Mouse (Mus musculus) spleen, adult 12 weeks (tissue): Measurements from ENCODE around the gene Ptgds.
A peak's percentile ranks its signal among the peaks of the same experiment; 100 is the strongest.

Experiments used
- DNase-seq: peaks from one replicate; pipeline ENCODE4 v3.0.0; 2022; ENCODE audit warnings: low spot score

The Ptgds gene

DNA sequence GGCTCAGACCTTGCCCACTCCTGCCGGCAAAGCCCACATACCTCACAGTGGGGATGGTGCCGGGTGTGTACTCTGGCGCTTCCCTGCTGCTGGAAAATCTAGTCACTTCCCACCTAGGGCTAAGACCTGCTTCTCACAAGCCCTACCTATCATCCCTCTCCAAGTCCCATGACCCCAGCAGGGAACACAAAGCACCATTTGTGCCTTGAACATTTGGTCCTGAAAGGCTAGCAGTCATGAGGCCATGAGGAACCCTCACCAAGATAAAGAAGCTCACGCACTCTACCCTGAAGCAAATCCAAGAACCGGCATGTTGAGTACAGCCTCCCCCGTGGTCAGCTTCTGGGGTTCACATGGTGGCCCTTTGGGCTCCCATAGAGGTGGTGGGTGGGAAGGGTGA is at the start of gene Ptgds:
Ptgds (minus strand) TSS at position 78 of the 400 bp plus-strand sequence.
- no peak for DNase-seq

DNA sequence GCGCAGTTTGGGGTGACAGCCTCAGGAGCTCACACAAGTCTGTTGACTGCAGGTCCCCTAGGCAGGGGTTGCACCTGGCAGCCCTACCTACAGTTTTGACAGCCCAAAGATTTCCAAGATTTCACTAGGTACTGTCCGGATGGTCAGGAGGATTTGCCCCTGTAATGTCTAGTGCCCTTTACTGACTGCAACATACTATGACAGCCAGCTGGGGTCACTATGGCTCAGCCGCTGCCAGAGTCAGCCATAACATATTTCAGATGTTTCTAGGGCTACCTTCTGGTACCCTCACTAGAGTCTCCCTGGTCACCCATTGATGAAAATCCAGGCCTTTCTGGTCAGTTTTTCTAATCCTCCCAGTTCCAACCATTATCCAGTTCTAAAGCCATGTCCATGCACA is 40.1 kb upstream of the Ptgds start:
- DNase-seq = no peak

DNA sequence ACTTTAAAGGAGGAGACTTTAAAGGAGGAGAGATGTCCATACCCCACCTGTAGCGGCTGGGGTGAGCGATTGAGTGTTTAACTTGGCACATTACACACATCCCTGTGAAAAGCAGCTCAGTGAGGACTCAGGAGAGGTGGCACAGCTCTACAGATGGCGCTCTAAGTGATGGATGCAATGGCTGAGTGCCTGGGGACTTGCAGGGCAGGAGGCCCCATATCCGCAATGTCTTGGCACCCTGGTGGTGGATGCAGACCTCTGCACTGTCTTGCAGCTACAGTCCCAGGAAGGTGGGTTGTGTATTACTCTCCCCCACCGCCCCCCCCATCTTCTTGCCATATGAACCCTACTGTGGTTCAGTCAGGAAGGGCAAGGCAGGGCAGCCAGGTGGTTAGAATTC is 37.1 kb upstream of the Ptgds start:
- DNase-seq = no peak

DNA sequence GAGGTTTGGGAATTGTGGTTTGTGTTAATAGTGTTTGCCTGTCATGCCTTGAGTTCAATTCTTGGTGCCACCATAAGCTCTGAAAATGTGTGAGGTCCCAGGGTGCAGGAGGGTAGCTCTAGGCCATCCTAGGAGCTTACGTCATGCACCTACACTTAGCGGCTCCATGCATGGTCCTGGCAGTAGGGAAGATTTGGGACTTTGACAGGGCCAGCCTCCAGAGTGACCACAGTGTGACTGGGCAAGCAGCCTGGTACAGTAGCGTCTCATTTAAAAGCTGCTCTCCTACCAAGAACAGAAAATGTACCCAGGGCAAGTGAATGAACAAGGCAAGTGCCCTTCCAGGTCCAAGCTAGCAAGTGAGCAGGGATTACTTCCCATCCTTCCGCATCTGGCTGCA is 36.0 kb upstream of the Ptgds start:
- DNase-seq = no peak

DNA sequence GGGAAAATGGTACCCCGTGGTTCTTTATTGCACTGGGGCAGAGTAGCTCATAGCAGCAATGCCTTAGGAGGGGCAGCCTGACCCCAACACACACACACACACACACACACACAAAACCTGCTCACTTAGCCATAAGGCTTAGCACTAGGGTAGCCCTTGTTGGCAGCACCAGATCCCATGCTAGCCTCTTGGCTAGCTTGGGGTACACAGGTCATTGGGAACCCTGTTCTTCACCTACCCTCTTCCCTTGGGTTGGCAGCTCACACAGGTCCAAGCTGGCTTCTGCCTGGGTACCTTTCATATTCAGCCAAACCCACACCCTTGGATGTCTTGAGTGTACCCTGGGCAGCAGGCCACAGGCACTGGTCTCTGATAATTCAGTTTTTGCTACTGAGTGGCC is 35.2 kb upstream of the Ptgds start:
- DNase-seq = no peak

DNA sequence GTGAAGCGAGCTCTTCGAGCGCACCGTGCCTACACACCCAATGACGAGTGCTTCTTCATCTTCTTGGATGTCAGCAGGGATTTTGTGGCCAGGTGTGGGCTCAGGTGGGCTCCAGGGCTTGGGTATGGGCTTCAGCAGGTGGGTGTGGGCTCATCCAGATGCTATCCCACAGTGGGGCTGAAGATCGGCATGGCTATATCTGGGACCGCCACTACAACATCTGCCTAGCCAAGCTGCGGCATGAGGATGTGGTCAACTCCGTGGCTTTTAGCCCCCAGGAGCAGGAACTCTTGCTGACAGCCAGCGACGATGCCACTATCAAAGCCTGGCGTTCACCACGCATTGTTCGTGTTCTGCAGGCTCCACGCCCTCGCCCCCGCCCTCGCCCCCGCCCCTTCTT is 34.7 kb upstream of the Ptgds start:
- no peak for DNase-seq

DNA sequence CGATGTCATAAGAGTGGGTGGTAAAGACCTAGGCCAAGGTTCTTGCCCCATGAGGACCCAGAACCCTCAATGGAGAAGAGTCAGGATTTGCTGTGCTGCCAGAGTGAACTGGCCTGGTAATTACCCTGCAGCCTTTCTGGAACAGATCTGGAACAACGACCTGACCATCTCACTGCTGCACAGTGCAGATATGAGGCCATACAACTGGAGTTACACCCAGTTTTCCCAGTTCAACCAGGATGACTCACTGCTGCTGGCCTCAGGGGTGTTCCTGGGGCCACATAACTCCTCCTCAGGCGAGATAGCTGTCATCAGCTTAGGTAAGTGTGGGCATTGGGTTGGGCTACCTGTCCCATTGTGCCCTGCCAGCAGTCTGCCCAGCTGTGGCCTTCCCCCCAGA is 32.9 kb upstream of the Ptgds start:
- DNase-seq = no peak

DNA sequence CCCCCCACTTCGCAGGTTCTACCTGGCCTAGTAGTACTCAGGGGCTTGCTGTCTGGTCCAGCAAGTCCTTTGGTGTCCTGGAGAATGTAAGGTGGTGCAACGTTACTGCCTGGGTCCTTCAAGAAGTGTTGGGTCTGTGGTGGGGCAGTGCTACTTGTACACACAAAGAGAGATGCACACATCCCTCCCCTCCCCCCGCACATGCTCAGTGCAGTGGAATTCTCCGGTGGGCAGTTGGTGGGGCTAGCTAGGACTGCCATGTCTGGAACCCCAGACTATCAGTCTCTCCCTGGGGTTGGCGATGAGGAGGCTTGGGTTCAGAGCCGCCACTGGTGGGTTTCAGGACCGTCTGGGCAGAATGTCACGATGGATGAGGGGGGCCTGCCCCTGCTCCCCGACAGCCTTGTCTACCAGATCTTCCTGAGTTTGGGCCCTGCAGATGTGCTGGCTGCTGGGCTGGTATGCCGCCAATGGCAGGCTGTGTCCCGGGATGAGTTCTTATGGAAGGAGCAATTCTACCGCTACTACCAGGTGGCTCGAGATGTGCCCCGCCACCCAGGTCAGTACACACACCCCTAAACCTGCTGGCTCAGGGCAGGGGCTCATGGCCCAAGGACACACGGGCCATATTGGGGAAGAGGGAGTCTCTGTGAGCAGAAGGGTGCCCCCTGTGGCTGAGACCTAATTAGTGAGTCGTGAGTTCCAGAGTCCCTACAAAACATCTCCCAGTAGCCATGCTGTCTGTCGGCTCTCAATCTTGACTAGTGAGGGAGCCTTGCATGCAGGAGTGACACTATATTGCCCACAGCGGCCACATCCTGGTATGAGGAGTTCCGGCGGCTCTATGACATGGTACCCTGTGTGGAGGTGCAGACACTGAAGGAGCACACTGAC is 32.0 kb upstream of the Ptgds start, which contains the start of gene C8g:
C8g (minus strand) TSS at position 127 of the 894 bp plus-strand sequence.
- DNase-seq = no peak

DNA sequence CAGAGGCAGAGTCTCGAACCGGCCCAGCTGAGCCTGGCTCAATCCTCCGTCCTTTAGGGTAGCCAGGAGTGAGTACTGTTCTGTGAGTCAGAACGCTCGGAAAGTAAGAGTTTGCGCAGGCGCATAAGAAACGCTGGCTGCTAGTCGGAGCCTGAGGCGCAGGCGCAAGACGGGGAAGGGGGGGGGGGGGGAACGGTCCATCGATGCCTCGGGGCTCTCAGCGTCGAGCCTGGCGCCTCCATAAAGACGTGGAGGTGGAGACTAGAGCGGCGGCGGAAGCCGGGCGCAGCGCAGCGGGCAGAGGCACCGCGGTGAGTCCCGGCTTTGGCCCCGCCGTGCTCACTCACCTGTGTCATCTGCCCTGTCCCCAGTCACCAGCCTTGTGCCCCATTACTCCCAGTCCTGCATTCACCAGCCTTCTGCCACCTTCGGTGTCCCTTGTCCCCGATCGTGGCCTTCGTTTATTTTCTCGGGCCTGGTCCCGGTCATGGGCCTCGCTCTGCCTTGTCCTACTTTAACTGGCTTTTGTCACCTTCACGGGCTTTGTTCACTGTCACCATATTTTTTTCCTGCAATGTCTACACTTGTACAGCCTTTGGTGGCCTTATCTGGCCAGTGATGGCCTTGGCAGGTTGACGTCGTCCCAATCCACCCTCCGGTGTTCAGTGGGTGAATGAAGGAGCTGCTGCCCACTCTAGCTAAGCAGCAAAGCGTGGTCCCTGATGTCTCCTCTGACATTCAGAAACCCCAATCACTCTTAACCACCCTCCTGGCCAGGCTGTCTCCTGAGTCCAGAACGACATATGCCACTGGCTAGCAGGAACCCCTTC is 30.9 kb upstream of the Ptgds start, which contains the start of gene Fbxw5:
Fbxw5 (plus strand) TSS at position 175 of the 830 bp plus-strand sequence.
- peak; percentile 53 for DNase-seq

DNA sequence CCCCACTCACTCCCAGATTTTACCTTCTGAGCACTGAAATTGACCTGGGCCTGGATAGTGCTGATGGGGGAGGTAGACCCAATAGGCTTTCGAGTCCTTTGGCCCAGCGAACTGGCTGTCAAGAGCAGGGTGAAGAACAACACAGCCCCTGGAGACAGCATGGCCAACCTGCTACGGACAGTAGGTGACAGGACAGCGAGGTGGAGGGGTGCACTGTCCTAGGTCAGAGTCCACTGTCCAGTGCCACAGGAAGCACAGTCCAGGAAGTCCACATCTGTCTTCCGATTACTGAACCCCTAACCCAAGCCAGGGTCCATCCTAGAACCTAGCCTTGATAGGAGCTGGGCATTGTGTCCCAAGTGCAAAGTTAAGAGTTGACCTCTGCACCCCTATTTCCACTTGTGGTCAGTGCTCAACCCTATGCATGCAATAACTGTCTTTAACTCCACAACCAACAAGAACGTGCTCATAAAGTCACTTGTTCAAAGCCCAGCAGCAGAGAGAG is 30.3 kb upstream of the Ptgds start:
- no peak for DNase-seq

DNA sequence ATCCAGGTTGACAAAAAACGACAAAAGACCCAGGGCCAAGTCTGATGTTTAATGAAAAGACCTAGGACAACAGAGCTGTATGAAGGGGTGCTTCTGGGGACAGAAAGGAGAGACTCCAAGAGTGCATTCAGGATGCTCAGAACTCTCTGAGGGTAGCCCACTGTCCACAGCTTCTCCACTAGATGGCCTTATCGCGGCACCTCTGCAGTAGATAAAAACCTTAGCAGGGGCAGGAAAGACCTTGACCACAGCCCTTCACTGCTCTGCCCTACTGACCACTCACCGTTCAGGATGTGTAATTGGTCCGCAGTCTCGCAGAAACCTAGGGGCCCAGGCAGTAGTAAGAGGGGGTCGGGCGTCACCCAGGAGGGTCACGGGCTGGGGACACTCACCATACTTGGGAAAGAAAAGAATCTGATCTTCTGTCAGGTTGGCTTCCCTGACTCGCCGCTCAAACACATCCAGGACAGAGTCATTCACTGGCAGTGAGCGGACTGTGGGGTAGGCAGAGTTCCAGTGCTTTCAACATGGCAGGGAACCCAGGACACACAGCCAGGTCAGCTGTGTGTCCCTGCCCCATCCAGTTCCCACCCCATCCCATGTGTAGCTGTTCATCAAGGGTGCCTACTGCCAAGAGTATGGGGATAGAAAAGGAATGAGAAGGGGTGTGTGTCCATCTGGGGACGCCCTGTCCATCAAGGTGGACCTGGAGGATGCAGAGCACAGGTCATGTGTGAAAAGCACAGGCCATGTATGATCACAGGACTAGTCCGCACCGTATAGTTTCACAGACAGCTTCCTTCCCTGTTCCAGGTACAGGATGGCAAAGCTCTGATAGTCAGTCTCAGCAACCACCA is 29.0 kb upstream of the Ptgds start:
- no peak for DNase-seq

DNA sequence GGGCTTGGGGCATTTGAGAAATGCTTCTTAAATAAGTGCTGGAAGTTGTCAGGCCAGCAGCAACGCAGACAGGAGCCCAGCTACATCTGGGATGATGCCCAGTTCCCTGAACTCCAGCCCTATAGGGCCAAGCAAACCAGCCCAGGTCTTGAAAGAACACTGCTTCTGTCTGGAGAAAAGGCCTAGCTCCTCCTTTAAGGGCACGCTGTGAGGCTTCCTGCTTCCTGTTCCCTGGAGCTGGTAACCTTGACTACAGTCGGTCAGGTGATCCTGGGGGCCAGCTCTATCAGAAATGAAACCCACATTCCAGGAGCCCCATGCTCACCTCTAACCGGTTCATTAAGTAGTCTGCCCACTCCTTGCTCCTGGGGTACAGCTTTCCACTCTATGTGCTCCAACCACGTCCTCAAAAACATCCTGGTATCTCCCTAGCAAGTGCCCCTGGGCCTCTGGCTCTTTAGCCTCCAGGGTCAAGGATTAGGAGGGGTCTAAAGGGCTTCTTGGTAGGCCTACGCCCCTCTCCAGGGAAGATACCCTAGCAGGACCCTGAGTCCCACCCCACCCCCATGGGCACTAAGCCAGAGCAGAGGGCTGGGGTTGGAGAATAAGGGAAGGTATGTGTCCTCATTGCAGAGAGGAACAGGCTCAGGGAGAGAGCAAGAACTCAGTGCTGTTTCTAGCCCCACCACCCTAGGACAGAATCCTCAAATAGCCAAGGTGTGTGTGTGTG is 28.2 kb upstream of the Ptgds start:
- no peak for DNase-seq

DNA sequence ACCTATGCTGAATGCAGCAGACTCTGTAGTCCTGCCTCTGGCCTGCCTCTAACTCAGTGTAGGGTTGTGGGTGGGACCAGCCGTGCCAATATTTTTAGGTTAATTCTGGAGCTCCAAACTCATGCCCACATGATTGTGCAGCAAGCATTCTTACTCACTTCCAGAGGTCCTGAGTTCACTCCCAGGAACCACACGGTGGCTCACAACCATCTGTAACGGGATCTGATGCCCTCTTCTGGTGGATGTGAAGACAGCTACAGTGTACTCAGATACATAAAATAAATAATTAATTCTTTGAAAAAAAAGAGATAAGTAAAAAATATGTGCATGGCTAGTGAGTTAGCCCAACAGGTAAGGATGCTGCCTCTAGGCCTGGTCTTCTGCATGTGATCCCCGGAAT is 26.6 kb upstream of the Ptgds start:
- DNase-seq = no peak

DNA sequence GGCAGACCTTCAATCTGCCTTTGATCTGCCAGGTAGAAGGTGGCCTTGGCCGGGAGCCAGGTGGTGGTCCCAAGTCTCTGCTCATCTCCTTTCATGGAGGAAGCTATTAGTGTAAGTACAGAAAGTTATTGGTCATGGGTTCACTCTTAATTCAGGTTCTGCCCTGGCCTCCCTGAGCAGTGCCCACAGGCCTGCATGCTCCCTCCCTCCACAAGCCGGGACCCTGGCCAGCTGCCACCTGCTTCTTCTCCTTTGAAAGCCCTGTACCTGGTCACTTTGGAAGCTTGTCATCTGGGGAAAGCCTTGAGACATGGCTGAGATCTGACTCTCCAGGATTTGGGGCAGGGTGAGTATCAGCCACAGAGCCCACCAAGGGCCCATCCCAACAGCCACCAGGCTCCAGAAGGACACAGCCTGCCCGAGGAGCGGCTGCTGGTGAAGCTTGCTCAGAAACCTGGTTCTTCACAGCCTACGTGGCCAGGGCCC is 23.7 kb upstream of the Ptgds start, which contains the start of gene Lcn12:
Lcn12 (minus strand) TSS at position 436 of the 486 bp plus-strand sequence.
- DNase-seq = no peak

DNA sequence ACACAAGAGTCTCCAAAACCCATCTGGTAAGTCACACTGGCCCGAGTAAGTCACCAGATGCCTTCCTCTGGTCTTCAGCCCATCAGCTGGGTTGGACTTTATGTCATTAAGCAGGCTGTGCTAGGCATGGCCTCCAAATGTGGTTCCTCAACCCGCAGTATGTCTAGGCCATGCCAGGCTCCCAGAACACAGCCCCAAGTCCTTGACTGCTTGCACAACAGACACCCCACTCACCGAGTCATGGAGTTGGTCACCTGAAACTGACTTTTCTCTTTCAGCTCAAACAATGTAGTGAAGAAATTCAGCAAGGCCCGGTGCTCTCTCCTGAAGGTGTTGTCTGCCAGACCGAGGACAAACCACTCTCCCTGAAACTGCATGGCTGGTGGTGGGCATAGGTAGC is 23.1 kb upstream of the Ptgds start:
- no peak for DNase-seq

DNA sequence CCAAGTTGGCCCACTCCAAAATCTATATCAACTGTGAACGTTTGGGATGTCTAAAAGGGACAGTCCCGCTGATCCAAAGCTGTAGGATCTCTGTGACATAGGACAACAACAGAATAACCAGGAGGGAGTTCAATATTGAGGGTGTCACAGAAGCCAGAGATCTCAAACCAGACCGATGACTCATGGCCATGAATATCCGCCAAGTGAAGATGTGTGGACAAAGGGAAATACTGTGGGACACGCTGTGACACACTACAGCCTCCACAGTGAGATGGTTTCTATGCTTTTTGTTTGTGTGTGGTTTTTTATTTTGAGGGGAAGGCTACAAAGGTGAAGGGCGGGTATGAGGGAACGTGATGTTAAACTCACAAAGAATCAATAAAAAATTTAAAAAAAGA is 18.8 kb upstream of the Ptgds start:
- no peak for DNase-seq

DNA sequence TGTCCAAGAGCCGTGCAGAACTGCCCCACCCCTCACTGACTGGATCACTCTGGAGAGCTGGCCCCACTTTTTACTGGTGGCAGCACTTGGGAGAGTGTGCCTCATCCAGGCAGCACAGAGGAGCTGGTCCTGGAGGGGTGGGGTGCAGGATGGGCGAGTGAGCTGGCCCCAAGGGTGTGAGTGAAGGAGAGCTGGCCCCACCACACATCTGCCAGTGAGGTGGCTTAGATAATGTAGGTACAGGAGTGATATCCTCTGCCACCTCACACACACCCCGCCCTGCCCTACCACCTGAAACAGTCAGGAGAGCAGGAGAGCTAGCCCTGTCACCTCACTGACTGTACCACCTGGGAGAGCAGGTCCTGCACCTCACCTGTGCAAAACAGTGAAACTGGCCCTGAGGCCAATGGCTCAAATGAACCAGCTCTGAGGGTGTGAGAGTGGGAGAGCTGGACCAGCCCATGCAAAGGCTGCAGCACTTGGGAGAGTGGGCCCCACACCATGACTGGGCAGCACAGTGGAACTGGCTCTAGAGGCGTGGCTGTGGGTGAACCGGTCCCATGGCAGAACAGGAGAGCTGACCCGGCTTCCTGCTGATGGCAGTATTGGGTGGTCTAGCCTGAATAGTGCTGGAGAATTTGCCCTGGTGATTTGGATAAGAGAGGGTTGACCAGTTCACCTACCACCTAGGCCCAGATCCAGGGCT is 18.3 kb upstream of the Ptgds start:
- DNase-seq = no peak

DNA sequence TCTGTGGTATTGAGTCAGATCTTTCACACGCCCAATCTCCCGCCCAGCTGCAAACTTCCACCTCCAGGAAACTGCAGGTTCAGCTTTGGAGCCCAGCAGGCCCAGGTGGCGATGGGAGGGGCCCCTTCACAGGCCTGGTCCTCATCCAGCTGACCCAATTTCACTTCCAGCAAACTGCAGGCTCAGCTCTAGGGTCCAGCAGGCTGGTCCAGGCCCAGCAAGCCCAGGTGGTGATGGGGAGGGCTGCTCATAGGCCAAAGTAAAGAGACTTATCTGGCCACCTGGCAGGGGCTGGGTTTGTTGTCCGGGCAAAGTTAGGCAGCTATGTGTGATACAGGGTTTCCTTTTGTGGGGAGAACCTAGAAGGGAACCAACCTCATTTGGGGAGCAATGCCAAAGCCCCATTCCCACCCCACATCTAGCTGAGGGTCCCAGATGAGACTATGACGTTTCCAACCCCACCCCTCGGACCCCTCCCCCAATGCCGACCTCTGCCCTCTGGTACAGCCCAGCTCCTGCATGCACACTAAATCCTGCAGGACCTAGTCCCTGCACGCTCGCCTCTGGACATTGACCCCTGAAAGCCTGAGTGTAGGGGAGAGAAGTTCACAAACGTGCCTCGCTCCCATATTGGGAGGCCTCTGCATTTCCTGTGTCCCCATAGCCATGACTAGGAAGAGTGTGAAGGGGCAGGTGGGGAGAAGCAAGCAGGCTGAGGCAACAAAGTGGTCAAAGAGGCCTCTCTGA is 15.2 kb upstream of the Ptgds start:
- no peak for DNase-seq

DNA sequence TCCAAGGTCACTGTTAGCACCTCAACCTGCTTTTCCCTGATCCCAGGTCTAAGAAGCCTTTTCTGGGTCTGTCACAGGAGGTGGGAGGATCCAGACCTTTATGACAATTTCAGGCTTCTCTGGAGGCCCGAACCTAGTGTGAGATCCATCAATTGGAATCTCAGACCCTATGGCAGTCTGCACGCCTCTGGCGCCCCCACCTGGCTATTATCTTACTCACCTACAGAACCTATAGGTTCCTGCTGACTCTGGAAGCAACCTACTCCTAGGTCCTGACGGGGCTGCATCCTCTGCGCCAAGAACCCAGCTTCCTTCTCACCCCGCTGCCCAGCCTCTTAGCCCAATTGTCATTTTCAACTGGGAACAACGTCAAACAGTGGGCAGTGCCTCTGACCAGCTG is 13.1 kb upstream of the Ptgds start:
- DNase-seq = peak; percentile 50

DNA sequence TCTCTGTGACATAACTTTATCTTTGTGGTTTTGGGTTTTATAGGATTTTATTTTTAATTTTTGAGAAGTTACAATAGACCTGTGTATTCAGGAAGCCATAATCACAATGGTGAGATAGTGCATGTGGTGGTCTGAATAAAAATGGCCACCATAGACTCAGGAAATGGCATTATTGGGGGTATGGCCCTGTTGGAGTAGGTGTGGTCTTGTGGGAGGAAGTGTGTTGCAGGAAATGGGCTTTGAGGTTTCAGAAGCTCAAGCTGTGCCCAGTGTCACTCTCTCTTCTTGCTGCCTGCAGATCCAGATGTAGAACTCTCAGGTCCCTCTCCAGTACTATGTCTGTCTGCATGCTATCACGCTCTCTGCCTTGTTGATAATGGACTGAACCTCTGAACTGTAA is 10.7 kb upstream of the Ptgds start:
- no peak for DNase-seq
